Mouse (Mus musculus): ENCODE results near the gene Olfr742.

The Olfr742 gene

GRCm38 (mm10) chr14:50503300-50503699 is at the start of gene Olfr742:
Gene Olfr742 (plus strand): TSS chr14:50503600.
- no peak for DNase-seq (ENCODE audit: low spot score in 2 of 2)

GRCm38 (mm10) chr14:50472438-50472837 is 31.0 kb upstream of the Olfr742 start, which contains the start of gene Olfr741:
Gene Olfr741 (plus strand): TSS chr14:50472738.
- no peak for DNase-seq (ENCODE audit: low spot score in 2 of 2)

- DNase-seq (ENCODE audit: low spot score in 2 of 2), result no peak
Observed at GRCm38 (mm10) chr14:50478406-50478805, 25.0 kb upstream of the Olfr742 start.

GRCm38 (mm10) chr14:50521539-50521938 is 18.1 kb downstream of the Olfr742 start, which contains the start of gene Olfr743:
Gene Olfr743 (plus strand): TSS chr14:50521839.
- DNase-seq (ENCODE audit: low spot score in 2 of 2), result no peak

GRCm38 (mm10) chr14:50552734-50553133 is 49.3 kb downstream of the Olfr742 start:
- no peak for DNase-seq (ENCODE audit: low spot score in 2 of 2)
